Mouse (Mus musculus): ENCODE measurements around the gene Adgra3.
A peak's percentile ranks its signal among the peaks of the same experiment; 100 is the strongest.

The Adgra3 gene

DNA sequence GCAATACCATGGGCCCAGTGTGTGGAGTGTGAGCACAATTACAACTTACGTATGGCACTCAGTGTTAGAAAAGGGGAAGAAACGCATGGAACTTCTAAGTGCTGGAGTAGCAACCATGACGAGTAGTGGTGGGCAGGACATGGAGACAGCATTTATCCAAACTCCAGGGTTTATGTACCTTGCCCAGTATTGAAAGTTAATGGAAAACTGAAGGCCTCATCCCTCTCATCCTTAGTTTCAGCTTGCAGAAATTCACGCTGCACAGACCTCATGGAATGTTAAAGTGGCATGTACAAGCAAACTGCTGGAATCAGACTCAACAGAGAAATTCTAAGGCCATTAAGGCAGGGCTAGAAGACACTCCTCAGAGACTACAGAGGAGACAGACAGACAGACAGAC is 84.6 kb downstream of the Adgra3 start:
- DNase-seq (ENCODE audit: extremely low spot score): no peak

DNA sequence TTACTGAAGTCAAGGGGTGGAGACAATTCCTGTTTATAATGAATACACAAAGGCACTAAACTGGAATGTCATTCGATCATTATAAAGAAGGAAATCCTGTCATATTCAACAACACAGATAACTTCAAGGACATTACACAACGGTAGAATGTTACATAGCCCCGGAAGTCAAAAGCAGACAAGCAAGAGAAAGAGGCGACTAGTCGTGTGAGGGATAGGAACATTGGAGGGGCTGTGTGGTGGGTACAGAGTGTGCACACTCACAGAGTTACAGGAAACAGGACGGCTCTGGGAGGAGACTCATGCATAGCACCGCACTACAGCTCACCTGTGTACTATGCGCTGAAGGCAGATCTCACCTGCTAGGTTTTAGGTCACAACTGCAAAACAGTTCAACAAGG is 89.1 kb downstream of the Adgra3 start:
- DNase-seq (ENCODE audit: extremely low spot score): no peak

DNA sequence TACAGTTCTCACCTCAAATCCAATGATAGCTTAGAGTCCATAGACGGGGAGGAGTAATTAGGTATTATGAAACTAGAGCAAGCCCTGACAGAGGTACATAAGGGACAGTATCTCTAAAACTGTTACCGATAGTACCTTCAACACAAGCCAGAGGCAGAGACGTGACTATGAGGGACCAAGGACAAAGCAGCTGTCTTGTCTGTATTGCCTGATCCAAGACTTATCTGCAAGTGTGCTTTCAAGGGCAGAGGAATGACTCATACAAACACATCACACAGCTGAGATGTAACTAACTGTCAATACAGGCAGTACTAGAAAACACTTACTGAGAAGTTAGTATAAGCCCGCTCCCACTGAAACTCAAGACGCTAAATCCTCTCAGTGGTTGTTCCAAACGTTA is 91.1 kb downstream of the Adgra3 start:
- DNase-seq (ENCODE audit: extremely low spot score): no peak

DNA sequence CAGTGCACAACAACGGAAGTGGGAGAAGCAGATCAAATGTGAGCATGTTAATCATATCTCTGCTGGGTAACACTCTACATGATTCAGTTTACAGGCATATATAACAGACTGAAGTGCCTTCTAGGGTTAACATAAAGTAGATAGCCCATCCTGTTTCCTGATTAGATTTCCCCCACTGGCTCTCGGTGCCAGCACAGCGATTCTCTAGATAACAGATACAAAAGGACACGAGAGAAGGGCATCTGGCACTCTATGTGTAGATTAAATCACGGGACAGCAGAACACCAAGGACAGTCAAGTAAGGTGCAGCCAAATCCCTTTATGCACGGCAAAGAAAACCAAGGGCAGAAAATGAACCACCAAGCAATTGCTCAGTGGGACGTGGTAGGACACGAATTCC is 93.0 kb downstream of the Adgra3 start:
- no peak for DNase-seq (ENCODE audit: extremely low spot score)

DNA sequence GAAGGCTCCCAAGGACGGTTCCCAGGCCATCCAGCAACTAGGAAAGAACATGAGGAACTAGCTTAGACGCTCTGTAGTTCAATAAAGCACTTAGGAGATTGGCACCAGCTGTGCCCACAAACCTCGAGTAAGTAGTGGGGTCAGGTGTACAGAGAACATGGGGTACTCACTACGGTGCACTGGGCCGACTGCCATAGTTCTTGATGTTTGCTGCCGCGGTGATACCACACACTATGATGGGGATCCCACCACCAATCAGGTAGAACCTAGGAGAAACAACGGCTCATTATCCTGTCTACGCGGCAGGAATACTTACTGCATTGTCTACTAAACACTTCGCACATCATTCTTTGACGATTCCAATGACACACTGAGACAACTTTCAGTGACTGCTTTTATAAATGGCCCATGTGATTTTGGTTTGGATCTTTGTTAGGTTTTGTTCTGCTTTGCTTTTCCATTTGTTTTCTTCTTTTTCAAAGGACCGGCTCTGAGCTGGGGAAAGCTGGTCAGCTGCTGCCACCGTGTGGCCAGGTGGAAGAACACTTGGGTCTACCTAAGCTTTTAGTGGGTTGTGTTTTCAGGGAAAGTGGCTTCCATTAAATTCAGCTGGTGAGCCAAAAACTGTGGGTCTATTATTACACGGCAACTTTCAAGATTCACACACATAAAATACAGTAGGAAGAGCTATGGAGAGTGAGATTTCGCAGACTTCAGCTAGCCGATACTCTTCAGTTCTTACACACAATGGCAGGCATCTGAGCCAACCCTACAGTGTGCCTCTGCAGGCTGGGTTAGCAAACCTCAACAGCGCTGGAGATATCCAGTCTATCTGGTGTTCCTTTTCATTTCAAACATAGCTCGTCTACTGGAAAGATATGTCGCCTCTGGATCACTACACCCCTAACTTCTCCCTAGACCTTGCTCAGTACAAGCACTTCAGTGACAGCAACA is 97.1 kb downstream of the Adgra3 start:
- DNase-seq (ENCODE audit: extremely low spot score): peak; percentile 34

DNA sequence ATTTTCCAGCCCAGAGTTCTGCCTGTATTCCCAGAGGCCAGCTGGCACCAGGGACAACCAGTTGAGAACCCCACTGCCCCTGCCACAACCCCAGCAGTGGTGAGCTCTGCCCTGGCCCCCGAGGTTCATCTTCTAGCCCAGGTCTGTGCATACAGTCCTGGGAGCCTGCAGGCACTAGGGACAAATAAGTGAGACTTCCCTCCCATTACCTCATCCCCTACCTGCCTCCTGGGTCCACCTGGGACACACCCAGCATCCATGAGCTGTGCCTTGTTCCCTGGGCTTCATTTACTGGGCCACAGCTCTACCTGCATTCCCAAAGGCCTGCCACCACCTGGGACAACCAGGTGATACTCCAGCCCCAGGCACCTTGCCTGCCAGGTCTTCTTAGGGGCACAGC is 122.5 kb downstream of the Adgra3 start:
- DNase-seq (ENCODE audit: extremely low spot score): no peak

DNA sequence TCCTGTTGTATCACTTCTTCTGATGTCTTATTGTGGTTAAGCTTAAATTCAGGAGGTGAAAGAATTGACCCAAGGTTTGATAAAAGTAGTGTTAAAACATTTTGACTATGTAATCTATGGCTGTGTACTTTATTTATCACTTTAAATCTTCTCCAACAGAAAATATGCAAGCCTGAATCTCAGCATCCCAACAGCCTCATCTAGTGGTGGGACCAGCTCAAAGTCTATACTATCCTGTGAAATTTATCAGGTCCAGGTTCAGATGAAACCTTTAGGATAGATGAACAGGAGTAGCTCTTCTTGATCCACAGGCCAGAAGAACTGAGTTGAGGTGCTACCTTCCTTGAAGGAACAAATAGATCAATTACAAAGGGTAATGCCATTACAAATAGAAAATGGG is 134.1 kb downstream of the Adgra3 start:
- DNase-seq (ENCODE audit: extremely low spot score): no peak

DNA sequence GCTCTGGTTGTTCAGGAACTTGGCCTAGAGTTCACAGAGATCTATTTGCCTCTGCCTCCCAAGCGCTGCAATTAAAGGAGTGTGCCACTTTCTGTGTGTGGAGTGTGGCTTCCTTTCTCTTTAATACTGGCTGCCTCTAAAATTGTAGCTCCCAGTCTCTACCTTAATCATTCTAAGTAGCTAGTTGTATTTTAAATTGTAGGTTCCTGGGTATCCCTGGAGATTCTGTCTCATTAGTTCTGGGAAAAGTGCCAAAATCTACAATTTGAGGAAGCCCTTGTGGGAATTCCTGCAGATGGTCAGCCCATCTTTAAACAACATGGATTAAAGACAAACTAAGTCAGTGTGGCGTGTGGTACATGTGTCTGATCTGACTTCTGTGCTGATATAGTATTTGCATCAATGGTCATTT is 143.1 kb downstream of the Adgra3 start:
- no peak for DNase-seq (ENCODE audit: extremely low spot score)
